Comparison of ENCODE assay signal across 9 mouse cellular contexts in genomic region chr7:114213537-114213936, GRCm38 (mm10). TPM values are rescaled to one million over a fixed set of nuclear protein-coding genes. Genes with fewer than 3 reads are reported as not detected.
A peak's percentile ranks its signal among the peaks of the same experiment; 100 is the strongest.
DNase-seq lines count a peak whose midpoint lies in the region; ATAC-seq and TF ChIP-seq lines count a peak whose summit lies in the region.
"Had no signal": no experiment of that assay in that cellular context is flagged by ENCODE, and none has a peak within 500 bp of the region (broad histone marks: within the 10 kb centered on the region; RNA-seq: fewer than 3 reads in every experiment).

No protein-coding gene starts in this region.

- H3K4me1 ChIP-seq in kidney, embryonic 16.5 days (ENCODE audit: insufficient read depth, low read length): no peaks in the 10 kb centered on the region
- no peaks in the 10 kb centered on the region for H3K4me1 ChIP-seq in MEL (ENCODE audit: control insufficient read depth in 1 of 2, insufficient read depth in 2 of 2, low read length in 2 of 2)

- H3K27me3 ChIP-seq in kidney, embryonic 16.5 days (ENCODE audit: insufficient read depth, low read length): no peaks in the 10 kb centered on the region
- H3K27me3 ChIP-seq in MEL (ENCODE audit: control insufficient read depth in 1 of 2, insufficient read depth in 2 of 2, low read length in 2 of 2): no peaks in the 10 kb centered on the region

- no peaks in the 10 kb centered on the region for H3K79me2 ChIP-seq in MEL (ENCODE audit: control insufficient read depth, insufficient read depth, low read length, poor library complexity)

- TF ChIP-seq EP300 in MEL (IDR thresholded peaks at IDR 0.05; ENCODE audit: low read depth in 1 of 2, low read length in 2 of 2): no peak

- ATAC-seq in kidney, embryonic 16.5 days (ENCODE audit: low FRiP score, low TSS enrichment): no peak

- TF ChIP-seq RAD21 in MEL (IDR thresholded peaks at IDR 0.05; ENCODE audit: low read depth, low read length): no peak; the same call in none of the 2 replicates

- no peak overlapping the region for H3K9ac ChIP-seq in kidney, embryonic 16.5 days (replicated peaks; ENCODE audit: low read length)
- H3K9ac ChIP-seq in MEL (ENCODE audit: control insufficient read depth, low read depth, low read length, poor library complexity, severe bottlenecking): no peak overlapping the region

- WGBS in kidney, embryonic 16.5 days: 63% methylated on average over 2 of the region's 2 CpGs

- no peaks in the 10 kb centered on the region for H3K9me3 ChIP-seq in kidney, embryonic 16.5 days (ENCODE audit: low read length)
- no peaks in the 10 kb centered on the region for H3K9me3 ChIP-seq in MEL (replicated peaks; ENCODE audit: insufficient read depth, low read length)

- H3K4me3 ChIP-seq in kidney, embryonic 16.5 days (ENCODE audit: low read length): no peak overlapping the region
- H3K4me3 ChIP-seq in MEL (ENCODE audit: control insufficient read depth in 1 of 2, insufficient read depth in 1 of 2, low read depth in 2 of 2, low read length in 2 of 2): no peak overlapping the region

- TF ChIP-seq CTCF in MEL (IDR thresholded peaks at IDR 0.05 in 2 of 3, conservative IDR thresholded peaks at IDR 0.05 in 1 of 3; ENCODE audit: control insufficient read depth in 1 of 3, insufficient read depth in 1 of 3, low read depth in 2 of 3, low read length in 3 of 3, poor library complexity in 1 of 3, severe bottlenecking in 1 of 3): peak in 1 of 3 experiments; percentile 58; a peak in 2 of 6 replicates

- no peak for TF ChIP-seq POLR2A in MEL (IDR thresholded peaks at IDR 0.05; ENCODE audit: control insufficient read depth in 1 of 2, insufficient read depth in 1 of 2, low read depth in 1 of 2, low read length in 2 of 2, poor library complexity in 1 of 2)

- peak; percentile 19 for DNase-seq in kidney, postnatal 14 days
- DNase-seq in CD4-positive, CD25-positive, alpha-beta regulatory T cell, adult 2 months (ENCODE audit: low read depth, low spot score): peak; percentile 80
- peak; percentile 30 for DNase-seq in MEL (ENCODE audit: low read depth, low spot score)
- DNase-seq in hindlimb bud, embryonic 11.5 days (ENCODE audit: extremely low spot score, low read depth, low spot score): peak; percentile 8
- no peak for DNase-seq in adrenal gland, postnatal 4 days (ENCODE audit: low spot score in 2 of 2)
- no peak for DNase-seq in adrenal gland, adult 2 months
- DNase-seq: gastrocnemius, postnatal 25 days; thymus, adult 2 months had no signal

- H3K27ac ChIP-seq in kidney, embryonic 16.5 days (ENCODE audit: low read length): no peak overlapping the region
- H3K27ac ChIP-seq in MEL (ENCODE audit: control insufficient read depth, low read depth, low read length): no peak overlapping the region

- peaks cover 33% of the 10 kb centered on the region for H3K36me3 ChIP-seq in kidney, embryonic 16.5 days (ENCODE audit: insufficient read depth, low read length)
- peaks cover 0 to 4% of the 10 kb centered on the region in 2 experiments; a peak in 1 of 4 replicates for H3K36me3 ChIP-seq in MEL (ENCODE audit: control insufficient read depth in 1 of 2, insufficient read depth in 2 of 2, low read length in 2 of 2)

- H3K4me2 ChIP-seq in kidney, embryonic 16.5 days (replicated peaks; ENCODE audit: low read depth, low read length): no peak overlapping the region

TF ChIP-seq in MEL, 35 proteins besides CTCF, POLR2A, EP300 and RAD21:
- TF ChIP-seq GABPA (IDR thresholded peaks at IDR 0.05; ENCODE audit: low read depth, low read length): no peak
- no peak for TF ChIP-seq KAT2A (conservative IDR thresholded peaks at IDR 0.05; ENCODE audit: low read depth, low read length)
- TF ChIP-seq GATA1 (IDR thresholded peaks at IDR 0.05; ENCODE audit: low read depth, low read length): peak; percentile 86
- no peak for TF ChIP-seq ZNF384 (IDR thresholded peaks at IDR 0.05; ENCODE audit: low read depth, low read length)
- no peak for TF ChIP-seq TCF12 (IDR thresholded peaks at IDR 0.05; ENCODE audit: low read depth, low read length)
- TF ChIP-seq POLR2AphosphoS2 (IDR thresholded peaks at IDR 0.05; ENCODE audit: low read length): no peak
- no peak for TF ChIP-seq HCFC1 (IDR thresholded peaks at IDR 0.05; ENCODE audit: low read depth, low read length)
- TF ChIP-seq SMC3 (IDR thresholded peaks at IDR 0.05; ENCODE audit: low read depth, low read length): peak; percentile 36
- no peak for TF ChIP-seq USF1 (IDR thresholded peaks at IDR 0.05; ENCODE audit: low read depth, low read length)

RNA-seq across cellular contexts. Expression of gene Copb1, which starts 41.0 kb away (rescaled TPM):
- 134 and 140 TPM in 2 replicates for polyA plus RNA-seq in kidney, embryonic 16.5 days (2015; fragmentation: Nextera tagmentation; extraction: Ambion mirVana)
- 50.1 and 56.2 TPM in 2 replicates for total RNA-seq in MEL (2012; rRNA removed)
- polyA plus RNA-seq in MEL (2012; ENCODE audit: insufficient read depth in 1 of 2, insufficient read length in 2 of 2, low read depth in 1 of 2, low replicate concordance in 2 of 2, missing spikeins in 1 of 2): 100 to 1,000 TPM in 1 of 2 experiments, 10 to 100 TPM in 1; 61.3 to 405 TPM
- 100 to 1,000 TPM; 116 to 122 TPM for total RNA-seq in adrenal gland, postnatal 4 days (2021)
- 100 to 1,000 TPM; 110 to 120 TPM for total RNA-seq in adrenal gland, adult 2 months (2021)
- polyA plus RNA-seq in adrenal gland, adult 2 months (2012; rRNA removed): 12.6 and 13.8 TPM in 2 replicates

Comparison
In these comparisons a context has a peak if more than half of its experiments do, and no peak if none do; other contexts are left out.
1. DNase-seq: peak in kidney, postnatal 14 days (single experiment), CD4-positive, CD25-positive, alpha-beta regulatory T cell, adult 2 months (single experiment), MEL (single experiment) and hindlimb bud, embryonic 11.5 days (single experiment); none in adrenal gland, postnatal 4 days (0 of 2) and adrenal gland, adult 2 months (single experiment).